Mouse (Mus musculus): ENCODE measurements around the gene Fam71b.

The Fam71b gene

DNA sequence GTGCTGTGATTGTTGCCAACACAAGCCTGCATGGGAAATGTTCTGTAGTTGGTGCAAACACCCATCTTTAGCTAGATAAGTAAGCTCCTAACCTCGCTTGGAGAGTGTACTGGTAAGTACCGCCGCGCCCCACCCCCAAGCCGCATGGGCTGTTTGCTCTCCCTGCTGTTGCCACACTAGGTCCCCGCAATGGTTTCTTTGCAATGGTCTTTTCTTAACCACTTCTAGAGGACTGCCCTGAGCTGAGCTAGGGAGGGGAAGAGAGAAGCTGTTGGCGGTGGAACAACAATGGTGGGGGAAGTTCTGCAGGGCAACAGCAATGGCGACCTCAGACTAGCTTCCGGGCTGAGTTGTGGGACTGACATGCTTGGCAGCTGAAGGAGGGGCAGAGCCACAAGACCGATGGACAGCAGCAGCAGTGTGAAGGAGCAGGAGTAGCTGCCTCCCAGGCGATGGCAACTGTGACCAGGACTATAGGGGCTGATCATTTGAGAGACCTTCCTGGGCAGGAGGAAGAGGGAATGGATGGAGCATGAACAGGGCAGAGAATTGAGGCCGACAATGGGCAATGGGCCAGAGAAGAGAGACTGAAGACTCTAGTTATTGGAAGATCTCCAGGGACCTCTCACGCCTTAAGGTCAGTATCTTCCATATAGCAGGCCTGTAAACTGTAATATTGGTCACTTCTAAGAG lies at the start of gene Fam71b:
Gene Fam71b (plus strand): TSS at position 393 of the 693 bp plus-strand sequence.
- no peak for DNase-seq (ENCODE audit: low spot score)

DNA sequence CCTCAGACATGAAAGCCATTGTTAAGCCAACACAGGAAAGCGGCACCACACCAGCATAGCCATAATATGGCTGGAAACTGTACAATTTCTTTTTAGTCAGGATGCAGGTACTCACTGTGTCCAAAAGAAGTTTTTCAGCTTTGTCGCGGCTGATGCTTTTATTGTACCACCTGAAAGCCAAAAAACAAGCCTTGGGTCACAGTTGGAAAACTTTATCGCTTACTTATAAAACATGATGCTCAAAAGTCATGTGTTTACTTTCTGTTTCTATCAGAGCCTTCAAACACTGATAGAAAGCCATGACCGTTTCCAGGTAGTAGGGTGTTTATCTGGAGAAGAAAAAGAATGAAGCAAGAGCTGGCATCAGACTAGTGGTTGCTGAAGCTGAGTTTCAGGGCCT lies 48.6 kb upstream of the Fam71b start:
- no peak for DNase-seq (ENCODE audit: low spot score)

DNA sequence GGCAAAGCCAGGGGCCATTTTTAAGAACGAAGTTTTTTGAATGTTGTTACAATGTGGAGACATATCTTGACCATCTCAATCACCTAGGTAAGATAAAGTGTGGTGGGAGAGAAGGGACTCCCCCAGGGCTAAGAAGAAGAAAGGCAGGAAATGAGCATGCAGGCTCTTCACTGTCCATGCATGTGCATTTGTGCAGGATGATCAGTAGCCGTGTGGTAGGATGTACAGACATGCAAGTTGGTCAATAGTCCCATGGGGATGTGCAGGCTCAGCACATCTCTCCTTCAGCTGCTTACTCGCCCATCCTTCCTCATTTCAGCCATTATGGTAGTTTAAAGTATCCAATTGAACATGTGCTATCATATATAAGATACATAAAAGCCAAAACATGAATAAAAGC lies 47.9 kb upstream of the Fam71b start:
- no peak for DNase-seq (ENCODE audit: low spot score)

DNA sequence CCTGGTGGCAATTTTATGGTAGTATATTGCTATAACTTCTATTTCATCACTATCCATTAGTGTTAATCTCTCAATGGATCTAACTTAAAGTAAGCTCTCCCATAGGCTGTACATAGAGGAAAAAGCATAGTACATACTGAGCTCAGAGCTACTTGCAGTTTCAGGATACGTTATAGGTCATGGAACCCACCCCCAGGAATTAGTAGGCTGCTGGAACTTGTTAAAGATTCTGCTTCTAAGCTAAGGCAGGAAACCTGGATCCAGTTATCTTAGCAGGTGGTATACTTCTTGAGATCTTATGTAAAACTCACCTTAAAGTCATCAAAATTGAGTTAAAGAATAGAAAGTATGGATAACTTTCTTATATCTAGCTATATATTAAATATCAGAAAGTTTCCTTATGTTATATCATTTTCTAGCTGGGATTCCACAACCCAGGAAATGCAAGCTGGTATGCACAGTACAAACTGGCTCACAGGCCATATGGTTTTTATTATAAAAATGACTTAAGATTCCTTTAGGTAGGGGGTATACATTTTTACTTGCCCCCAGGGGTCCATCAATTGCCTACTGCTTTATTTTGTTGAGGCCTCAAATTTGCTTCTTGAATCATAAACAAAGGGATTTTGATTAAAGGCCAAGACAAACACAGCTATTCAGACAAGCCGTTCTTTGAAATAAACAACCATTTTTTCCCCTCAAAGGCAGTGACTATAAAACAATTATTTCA lies 46.5 kb upstream of the Fam71b start:
- DNase-seq (ENCODE audit: low spot score), result no peak

DNA sequence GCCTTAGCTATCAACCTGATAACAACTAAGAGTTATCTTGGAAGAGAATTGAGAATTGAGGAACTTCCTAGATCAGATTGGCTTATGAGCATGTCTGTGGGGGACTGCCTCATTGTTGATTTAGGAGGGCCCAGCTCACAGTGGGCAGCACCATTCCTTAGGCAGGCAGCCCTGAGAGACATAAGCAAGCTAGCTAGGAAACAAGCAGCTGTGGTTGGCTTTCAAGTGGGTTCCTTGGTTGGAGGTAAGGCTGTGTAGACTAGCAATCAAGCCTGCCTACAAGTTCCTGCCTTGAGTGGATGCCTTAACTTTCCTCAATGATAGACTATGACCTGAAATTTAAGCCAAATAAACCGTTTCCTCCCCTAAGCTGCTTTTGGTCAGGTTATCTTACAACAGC lies 38.0 kb upstream of the Fam71b start:
- no peak for DNase-seq (ENCODE audit: low spot score)

DNA sequence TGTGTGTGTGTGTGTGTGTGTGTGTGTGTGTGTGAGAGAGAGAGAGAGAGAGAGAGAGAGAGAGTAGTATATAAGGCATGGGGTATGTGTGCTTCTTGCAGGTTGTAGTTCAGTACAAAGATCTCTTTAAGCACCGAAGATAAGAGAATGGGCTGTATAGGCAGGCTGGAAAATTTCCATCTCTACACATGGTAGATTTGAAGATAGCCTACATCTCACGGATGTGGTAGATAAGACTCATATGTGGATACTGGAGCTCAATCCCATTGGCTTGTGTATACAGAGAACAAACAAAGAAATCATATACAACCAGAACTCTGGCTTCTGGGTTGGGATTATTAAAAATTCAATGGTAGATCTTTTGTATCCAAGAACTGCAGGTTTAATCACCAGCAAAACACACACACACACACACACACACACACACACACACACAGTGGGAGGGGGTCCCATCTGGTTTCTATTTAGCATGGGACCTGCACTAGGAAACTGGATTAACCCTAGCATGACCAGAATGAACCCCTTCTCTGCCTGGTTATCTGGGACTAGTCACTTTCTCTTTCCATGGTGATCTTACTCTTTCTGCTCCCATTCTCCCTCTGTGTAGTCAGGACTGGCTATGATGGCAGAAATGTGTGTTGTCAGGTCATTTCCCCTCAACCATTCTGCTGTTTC lies 35.2 kb upstream of the Fam71b start:
- no peak for DNase-seq (ENCODE audit: low spot score)

DNA sequence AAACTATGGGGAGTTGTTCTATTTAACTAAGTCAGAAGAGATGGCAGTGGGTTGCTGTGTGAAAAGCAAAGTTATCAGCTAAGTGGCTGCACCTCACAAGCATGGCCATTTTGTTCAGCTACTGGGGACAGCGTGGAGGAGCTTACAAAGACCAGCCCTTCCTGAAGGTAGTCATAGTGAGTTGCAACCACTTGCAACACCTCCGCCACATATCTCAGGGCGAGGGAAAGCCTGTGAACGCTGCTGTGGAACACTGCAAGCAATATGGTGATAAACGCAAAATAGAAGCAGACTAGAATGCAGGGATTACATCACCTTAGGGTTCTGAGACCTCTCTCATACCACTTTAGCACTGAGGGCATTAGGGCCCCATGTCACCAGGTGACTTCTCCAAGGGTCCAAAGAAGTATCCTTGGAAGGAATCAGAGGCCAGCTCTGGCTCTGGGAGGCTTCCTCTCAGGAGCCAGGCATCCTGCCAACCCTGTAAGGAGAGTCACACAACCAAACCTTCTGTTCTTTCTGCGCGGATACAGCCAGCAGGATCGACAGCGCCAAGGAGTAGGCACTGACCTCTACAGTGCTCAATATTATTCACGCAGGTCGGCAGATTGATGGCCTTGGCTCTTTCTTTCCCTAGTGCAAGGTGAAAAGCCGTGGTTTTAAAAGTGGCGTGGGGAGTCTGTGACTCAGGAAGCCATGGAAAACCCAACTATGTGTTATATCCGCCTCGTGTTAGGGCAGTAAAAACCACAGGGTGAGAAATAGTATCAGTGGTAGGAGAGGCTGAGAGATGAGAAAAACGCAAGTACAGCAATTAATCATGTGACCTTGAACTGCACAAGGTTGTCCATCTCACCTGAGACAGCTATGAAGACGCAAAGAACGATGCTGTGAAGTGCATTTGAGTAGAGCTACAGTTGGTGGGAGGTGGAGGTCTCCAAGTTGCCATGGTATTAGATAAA lies 34.0 kb upstream of the Fam71b start:
- DNase-seq (ENCODE audit: low spot score), result no peak

DNA sequence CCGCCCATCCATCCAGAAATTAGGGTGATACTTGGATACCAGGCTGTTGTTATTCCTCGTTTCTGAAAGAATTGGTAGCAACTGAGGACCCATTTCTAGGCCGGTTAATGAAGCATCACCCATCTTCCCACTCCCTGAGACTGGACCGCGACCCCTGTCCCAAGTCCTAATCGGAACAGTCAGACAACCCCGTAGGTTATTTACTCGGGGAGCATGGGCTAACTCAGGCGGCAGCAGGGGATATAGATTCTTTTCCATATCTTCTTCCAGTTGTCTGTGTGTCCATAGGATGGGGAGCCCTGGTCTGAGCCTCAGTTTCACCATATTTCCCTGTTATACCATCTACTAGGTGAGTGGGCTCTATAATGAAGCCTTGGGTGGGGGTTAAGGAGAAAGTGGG lies 32.5 kb upstream of the Fam71b start:
- DNase-seq (ENCODE audit: low spot score), result no peak

DNA sequence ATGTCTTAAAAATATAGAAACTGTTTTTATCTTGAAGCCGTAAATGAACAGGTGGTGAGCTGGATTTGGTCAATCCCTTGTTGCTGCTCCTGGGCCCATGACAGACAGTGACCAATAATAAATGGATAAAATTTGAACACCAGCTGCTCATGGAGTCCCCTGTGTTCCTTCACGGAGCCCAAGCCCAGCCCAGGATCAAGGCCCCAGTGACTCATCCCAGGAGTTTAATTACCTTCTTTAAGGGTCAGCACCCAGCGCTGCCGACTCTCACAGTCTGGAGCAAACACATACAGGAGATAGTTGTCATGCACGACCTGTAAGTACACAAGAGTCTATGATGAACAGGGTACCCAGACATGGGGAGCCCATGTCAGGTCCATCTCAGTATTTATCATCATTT lies 30.6 kb upstream of the Fam71b start:
- DNase-seq (ENCODE audit: low spot score), result no peak

DNA sequence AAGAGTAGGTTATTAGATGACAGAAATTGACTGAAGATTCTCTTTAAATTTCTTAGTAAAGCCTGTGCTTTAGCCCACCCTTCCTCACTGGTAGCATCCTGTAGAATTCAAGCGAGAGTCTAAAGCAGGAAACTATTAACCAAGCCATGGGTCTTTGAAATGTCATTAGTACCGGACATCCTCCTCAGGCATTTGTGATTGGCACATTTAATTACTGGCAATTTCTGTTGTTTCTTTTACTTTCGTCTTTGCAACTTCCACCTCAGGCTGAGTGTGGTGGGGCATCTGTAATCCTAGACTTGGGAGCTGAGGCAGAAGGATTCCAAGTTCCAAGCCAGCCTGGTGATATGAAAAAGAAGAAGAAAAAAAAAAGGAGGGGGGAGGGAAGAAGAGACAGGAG lies 30.0 kb upstream of the Fam71b start:
- DNase-seq (ENCODE audit: low spot score), result no peak

DNA sequence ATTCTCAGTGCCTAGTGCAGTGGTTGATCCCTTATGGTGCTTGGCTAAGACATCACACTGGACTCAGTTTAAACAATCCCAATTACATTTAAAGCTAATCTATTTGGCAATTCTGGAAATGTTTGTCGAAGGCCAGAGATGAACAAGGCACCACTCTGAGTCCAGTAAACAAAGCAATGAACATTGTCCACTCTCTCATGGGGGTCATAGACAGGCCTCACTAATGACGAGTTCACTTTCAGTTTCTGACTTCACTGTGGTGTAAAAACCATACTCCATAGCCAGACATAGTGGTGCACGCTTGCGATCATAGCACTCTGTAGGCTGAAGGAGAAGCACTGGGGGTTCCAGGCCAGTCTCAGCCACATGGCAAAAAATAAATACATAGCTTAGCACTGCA lies 25.9 kb upstream of the Fam71b start:
- DNase-seq (ENCODE audit: low spot score), result no peak

DNA sequence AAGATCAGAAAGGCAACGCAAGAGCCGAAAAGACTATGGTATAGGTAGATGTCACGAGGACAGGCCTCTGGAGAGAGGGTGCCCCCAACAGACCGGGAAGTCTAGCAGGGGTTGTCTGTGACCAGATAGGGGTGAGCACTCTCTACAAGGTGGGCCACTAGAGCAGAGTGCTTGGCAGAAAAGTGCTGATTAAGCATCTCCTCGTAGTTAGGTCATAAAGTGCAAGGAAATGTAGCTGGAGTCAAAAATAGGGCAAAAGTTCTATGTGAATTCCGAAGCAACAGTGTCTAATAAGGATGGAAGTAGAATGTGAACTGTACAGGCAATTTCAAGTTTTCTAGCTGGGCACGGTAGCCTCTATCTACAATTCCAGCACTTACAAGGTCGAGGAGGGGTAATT lies 25.1 kb upstream of the Fam71b start:
- no peak for DNase-seq (ENCODE audit: low spot score)

DNA sequence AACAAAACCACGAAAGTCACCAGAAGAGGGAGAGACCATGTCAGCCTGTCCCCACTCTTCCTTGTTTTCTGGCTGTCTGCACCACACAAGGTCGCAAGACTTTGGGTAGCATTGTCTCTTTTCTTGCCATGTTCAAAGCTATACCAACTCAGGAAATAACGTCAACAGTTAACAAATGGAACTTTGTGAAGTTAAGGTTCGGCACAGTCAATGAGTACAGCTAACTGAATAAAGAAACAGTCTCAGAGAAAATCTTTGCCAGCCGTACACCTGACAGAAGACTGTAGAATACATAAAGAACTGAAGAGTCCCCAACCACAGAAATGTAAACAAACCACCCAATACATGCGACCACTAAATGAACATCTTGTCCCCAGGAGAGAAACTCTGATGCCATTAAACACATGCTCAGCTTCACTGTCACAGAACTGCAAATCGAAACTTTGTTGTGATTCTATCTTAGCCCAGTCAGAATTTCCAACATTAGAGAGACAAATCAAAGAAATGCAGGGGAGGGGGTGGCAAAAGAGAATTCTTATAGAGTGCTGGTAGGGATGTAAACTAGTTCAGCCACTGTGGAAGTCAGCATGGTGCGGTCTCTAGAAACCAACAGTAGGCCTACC lies 23.9 kb upstream of the Fam71b start:
- DNase-seq (ENCODE audit: low spot score), result no peak

DNA sequence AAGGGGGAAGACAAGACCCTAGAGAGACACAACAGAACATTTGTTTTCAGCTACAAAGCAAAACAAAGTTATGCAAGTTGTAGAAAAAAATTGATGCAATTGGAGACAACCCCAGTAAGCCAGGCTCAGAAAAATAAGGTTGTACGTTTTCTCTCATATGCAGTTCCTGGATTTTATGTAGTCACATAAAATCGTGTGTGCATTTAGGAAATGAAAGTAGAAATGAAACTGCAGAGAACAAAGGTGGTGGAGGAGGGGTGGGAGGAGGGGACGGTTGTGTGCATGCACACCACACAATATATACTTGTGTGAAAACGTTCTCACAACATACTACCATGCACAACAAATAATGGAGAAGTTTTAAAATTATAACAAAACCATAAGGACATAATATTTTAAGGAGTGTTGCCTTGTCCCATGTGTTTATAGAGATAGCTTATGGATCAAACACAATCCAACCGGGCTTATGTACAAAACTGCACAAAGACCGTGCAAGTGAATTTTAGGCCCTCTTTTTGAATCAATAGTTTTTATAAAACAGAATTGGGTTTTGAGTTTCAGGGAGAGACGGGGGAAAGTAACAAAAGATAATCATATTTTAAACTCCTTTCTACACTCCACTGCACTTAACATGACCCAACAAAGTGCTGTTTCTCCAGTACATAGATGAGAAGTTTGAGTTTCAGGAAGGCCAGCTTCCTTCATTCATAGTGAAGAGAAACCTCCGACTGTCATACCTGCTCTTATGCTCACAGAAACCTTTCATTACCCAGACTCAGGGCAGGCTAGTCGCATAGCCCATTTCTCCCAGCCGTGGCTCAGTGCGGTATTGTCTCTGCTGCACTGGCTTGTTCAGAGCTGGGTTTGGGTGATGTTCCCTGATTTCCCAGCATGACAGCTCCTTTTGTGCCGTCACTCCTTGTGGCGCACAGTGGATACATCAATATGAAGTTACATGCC lies 23.0 kb upstream of the Fam71b start:
- no peak for DNase-seq (ENCODE audit: low spot score)

DNA sequence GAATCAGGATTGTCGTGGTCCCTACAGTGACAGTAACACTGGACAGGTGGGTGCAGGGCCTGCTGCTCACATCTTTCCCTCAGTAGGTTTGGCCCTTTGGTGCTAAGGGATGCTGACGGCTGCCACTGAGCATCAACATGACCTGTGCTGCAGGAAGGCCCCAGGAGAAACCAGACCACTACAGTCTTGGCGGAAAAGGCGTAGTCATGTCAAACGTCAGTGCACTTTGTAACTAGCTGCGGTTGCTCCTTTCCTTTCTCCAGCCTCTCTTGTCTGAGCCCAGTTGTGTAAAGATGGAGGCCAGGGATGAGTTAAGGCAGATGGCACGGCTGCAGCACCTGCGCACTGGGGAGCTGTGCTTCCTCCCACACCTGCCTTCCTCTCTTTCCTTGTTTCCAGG lies 21.3 kb upstream of the Fam71b start:
- DNase-seq (ENCODE audit: low spot score), result no peak

DNA sequence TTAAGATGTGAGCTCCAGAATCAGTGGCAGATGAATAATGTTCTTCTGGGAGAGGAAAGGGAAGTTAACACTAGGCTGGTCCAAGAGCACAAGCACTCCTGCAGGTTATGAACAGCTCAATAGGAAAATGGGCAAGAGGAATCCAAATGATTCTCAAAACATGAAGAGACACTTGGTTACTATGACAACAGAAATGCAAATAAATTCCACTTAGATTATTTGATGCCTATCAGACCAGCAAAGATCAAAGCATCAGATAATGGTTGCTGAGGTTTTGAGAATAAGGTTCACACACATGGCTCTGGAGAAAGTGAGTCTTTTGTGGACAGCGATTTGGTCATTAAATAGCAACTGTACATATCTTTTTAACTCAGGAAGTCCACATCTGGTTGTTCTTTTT lies 19.0 kb upstream of the Fam71b start:
- no peak for DNase-seq (ENCODE audit: low spot score)

DNA sequence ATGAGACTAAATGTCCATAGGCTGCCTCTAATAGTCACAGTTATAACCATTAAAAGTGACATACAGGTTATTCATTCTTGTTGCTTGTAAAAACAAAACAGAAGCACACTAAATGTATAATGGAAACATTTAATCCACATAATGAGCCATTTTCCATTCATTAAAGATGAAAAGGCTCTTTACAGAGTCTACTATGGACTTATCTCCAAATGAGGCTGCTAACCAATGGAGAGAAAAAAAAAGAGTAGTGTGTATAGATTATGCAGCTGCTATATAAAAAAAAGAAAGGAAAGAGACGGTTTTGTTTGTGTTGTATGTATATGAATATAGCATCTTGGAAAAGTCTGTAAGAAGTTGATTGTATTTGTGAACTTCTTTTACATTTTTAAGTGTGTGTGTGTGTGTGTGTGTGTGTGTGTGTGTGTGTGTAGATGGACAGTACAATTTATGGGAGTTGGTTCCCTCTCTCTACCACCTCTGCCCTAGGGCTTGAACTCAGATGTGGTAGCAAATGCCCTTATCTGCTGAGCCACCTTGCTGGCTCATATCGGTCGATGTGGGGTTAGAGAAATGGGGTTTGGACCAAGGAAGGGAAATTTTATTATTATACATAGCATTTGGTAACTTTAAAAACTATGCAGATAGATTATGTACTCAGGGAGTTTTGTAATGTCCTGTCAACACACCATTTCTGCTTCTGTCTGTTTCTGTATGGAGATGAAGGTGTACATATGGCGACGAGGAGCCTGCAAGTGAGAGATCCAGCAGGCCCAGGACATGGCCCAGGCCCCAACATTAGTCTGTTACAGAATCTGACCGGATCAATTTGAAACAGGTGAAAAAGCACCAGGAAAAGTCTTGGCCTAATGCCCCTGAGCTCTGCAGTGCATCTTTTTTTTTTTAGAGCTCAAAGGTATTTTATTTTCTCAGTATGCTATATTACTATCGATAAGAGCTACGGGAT lies 18.3 kb upstream of the Fam71b start:
- no peak for DNase-seq (ENCODE audit: low spot score)

DNA sequence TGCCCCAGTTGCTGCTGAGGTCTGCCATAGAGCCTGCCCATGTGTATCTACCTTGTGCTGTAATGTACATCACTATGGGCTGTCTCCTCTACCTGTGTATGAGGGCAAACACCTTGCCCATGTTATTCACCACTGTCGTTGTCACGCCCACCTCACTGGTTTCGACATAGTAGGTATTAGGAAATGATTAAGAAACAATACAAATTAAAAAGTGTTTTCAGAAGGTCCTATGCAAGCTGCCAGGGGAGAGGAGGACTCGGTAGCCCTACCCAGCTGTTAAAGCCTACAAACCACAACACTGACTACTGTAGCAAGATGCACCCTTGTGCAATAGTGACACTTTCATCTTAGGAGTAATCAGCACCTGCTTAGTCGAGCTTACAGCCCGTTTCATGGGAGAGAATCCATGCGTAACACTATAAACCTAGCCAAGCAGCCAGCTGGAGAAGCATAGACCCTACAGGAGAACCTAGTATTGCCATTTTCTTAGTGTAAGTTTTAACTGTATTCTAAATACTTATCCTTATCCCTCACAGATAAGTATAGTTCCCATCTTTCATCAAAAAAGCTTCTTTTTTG lies 16.2 kb upstream of the Fam71b start:
- no peak for DNase-seq (ENCODE audit: low spot score)

DNA sequence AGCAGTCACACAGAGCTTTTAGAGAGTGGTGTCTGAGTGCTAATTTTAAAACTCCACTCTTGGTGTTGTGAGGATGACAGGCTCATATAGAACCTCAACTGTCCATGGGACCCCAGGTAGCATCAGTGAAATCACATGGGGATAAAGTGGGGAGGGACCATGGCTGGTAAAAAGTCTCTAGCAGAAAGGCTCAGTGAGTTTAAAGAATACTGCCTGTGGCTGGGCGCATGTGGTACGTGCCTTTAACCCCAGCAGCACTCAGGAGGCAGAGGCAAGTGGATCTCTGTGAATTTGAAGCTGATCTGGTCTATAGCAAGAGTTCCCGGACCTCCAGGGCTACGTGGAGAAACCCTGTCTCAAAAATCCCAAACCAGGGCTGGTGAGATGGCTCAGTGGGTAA lies 13.9 kb upstream of the Fam71b start:
- no peak for DNase-seq (ENCODE audit: low spot score)

All from urinary bladder, postnatal 14 days (tissue).